Mouse (Mus musculus) hindbrain, embryonic 16.5 days (tissue): ENCODE results near the gene Lyrm2. TPM values are rescaled to one million over a fixed set of nuclear protein-coding genes. Genes with fewer than 3 reads are reported as not detected.
A peak's percentile ranks its signal among the peaks of the same experiment; 100 is the strongest.

Experiments used
- ATAC-seq: fragments of 200-750 bp; cut with Nextera tagmentation; 2 replicates; pipeline ENCODE4 v1.8.0; 2017; ENCODE audit warnings: moderate TSS enrichment, moderate library complexity
- H3K27ac ChIP-seq: fragments of 300-500 bp; sonication (generic); 2 replicates; pipeline ENCODE4 v1.5.1; 2014; ENCODE audit warnings: low read depth, mild to moderate bottlenecking, control low read depth, low read length, moderate library complexity
- H3K27me3 ChIP-seq: fragments of 300-500 bp; sonication (generic); replicated peaks from 2 replicates; pipeline ENCODE4 v1.6.1; 2014; ENCODE audit warnings: low read length; ENCODE audit not compliant: control insufficient read depth, insufficient read depth
- H3K36me3 ChIP-seq: fragments of 300-500 bp; sonication (generic); 2 replicates; pipeline ENCODE4 v1.6.1; 2014; ENCODE audit warnings: mild to moderate bottlenecking, low read length, moderate library complexity, mixed read lengths; ENCODE audit not compliant: control insufficient read depth, insufficient read depth
- H3K4me1 ChIP-seq: fragments of 300-500 bp; sonication (generic); 2 replicates; pipeline ENCODE4 v1.6.1; 2014; ENCODE audit warnings: low read depth, low read length; ENCODE audit not compliant: control insufficient read depth, insufficient read depth
- H3K4me2 ChIP-seq: fragments of 300-500 bp; sonication (generic); 2 replicates; pipeline ENCODE4 v1.6.1; 2014; ENCODE audit warnings: mild to moderate bottlenecking, low read length, control low read depth, moderate library complexity
- H3K4me3 ChIP-seq: fragments of 300-500 bp; sonication (generic); 2 replicates; pipeline ENCODE4 v1.5.1; 2014; ENCODE audit warnings: mild to moderate bottlenecking, low read length, control low read depth, moderate library complexity
- H3K9ac ChIP-seq: fragments of 300-500 bp; sonication (generic); 2 replicates; pipeline ENCODE4 v1.6.1; 2014; ENCODE audit warnings: low read depth, mild to moderate bottlenecking, control low read depth, low read length, moderate library complexity
- H3K9me3 ChIP-seq: fragments of 300-500 bp; sonication (generic); 2 replicates; pipeline ENCODE4 v1.6.1; 2014; ENCODE audit warnings: mild to moderate bottlenecking, low read length, moderate library complexity; ENCODE audit not compliant: control insufficient read depth
- WGBS: fragments of 180-500 bp; shearing (Covaris S2); extraction: QIAGEN DNeasy Blood & Tissue Kit; methylation state at CpG from one replicate; pipeline ENCODE4 v1.1.7; 2014; 5-methylcytosine and 5-hydroxymethylcytosine counted together
- polyA plus RNA-seq: library from polyadenylated mRNA; unstranded; fragments of >200 nt; fragmentation: Nextera tagmentation; extraction: Ambion mirVana; gene quantifications from 2 replicates; pipeline ENCODE4 v1.2.1, GENCODE M21; 2015

The Lyrm2 gene
- polyA plus RNA-seq, 1 experiment from 2014 or later = 102 TPM

GRCm38 (mm10) chr4:32834541-32834940 is 34.5 kb downstream of the Lyrm2 start:
- no peaks in the 10 kb centered on the region for H3K27me3 ChIP-seq
- H3K4me3 ChIP-seq = no peak overlapping the region
- no peak for ATAC-seq
- 77% methylated on average over 3 of the region's 3 CpGs for WGBS
- no peak overlapping the region for H3K27ac ChIP-seq
- no peak overlapping the region for H3K4me2 ChIP-seq
- H3K4me1 ChIP-seq = peaks cover 3% of the 10 kb centered on the region; the same call in 1 of the 2 replicates
- no peak overlapping the region for H3K9ac ChIP-seq
- H3K36me3 ChIP-seq = no peaks in the 10 kb centered on the region
- H3K9me3 ChIP-seq = no peaks in the 10 kb centered on the region

GRCm38 (mm10) chr4:32836071-32836470 is 36.0 kb downstream of the Lyrm2 start:
- WGBS = 74% methylated on average over 9 of the region's 9 CpGs
- Histone ChIP-seq H3K36me3 (no peaks in the 10 kb centered on the region), H3K4me1 (peaks cover 3% of the 10 kb centered on the region; the same call in 1 of the 2 replicates), H3K27ac (no peak overlapping the region), H3K4me3 (no peak overlapping the region), H3K4me2 (no peak overlapping the region), H3K27me3 (no peaks in the 10 kb centered on the region), H3K9me3 (no peaks in the 10 kb centered on the region), H3K9ac (no peak overlapping the region)
- ATAC-seq = 0 out of 2 replicates have a peak, but pooled peaks have one; percentile 21

DNA sequence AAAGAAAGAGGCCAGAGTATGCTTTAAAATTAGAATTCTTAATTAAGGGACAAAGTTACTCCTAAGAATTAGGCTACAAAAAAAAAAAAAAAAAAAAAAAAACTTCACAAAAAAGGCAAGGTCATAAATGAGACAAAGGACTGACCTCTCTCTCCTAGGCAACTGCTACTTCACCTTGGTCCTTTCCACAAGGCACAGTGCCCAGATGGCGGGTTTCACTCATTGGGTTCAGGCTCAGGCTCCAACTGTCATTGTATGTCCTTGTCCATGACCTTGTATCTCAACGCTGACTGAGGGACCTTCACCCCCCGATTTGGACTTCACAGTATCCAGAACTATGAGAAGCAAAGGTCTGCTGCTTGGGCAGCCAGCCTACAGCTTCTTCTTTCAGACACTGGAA is 38.3 kb downstream of the Lyrm2 start:
- Histone ChIP-seq H3K27ac (no peak overlapping the region), H3K4me2 (no peak overlapping the region), H3K36me3 (no peaks in the 10 kb centered on the region), H3K4me3 (no peak overlapping the region), H3K9ac (no peak overlapping the region), H3K9me3 (no peaks in the 10 kb centered on the region), H3K4me1 (peaks cover 3% of the 10 kb centered on the region; the same call in 1 of the 2 replicates), H3K27me3 (no peaks in the 10 kb centered on the region)
- 53% methylated on average over 3 of the region's 3 CpGs for WGBS
- no peak for ATAC-seq

Other genes starting within 250 kb of the Lyrm2 start
- not detected in 2 replicates for gene Gja10, start 197.5 kb upstream of the Lyrm2 start, polyA plus RNA-seq
- gene Casp8ap2, start 184.8 kb upstream of the Lyrm2 start, polyA plus RNA-seq = 33.0 and 36.5 TPM in 2 replicates
- gene Mdn1, start 143.1 kb upstream of the Lyrm2 start, polyA plus RNA-seq = 13.5 and 13.9 TPM in 2 replicates
- 22.2 and 27.1 TPM in 2 replicates for gene Ankrd6, start 150.6 kb downstream of the Lyrm2 start, polyA plus RNA-seq
- gene Rragd, start 182.8 kb downstream of the Lyrm2 start, polyA plus RNA-seq = 31.1 and 31.3 TPM in 2 replicates
- 69.5 and 72.4 TPM in 2 replicates for gene Ube2j1, start 231.2 kb downstream of the Lyrm2 start, polyA plus RNA-seq